In genomic region chr4:126083021-126083420, GRCm38 (mm10) we compare ENCODE assay signal across 25 mouse cellular contexts. TPM values are rescaled to one million over a fixed set of nuclear protein-coding genes. Genes with fewer than 3 reads are reported as not detected.
A peak's percentile ranks its signal among the peaks of the same experiment; 100 is the strongest.
DNase-seq lines count a peak whose midpoint lies in the region; ATAC-seq and TF ChIP-seq lines count a peak whose summit lies in the region.
"Had no signal": no experiment of that assay in that cellular context is flagged by ENCODE, and none has a peak within 500 bp of the region (broad histone marks: within the 10 kb centered on the region; RNA-seq: fewer than 3 reads in every experiment).

No protein-coding gene starts in this region.

- H3K27me3 ChIP-seq in intestine, embryonic 15.5 days (replicated peaks) = no peaks in the 10 kb centered on the region
- H3K27me3 ChIP-seq in intestine, postnatal 0 days (replicated peaks; ENCODE audit: control insufficient read depth, insufficient read depth, low read length) = no peaks in the 10 kb centered on the region
- no peaks in the 10 kb centered on the region for H3K27me3 ChIP-seq in MEL (ENCODE audit: control insufficient read depth in 1 of 2, insufficient read depth in 2 of 2, low read length in 2 of 2)
- H3K27me3 ChIP-seq in stomach, postnatal 0 days (ENCODE audit: control insufficient read depth, insufficient read depth, low read length) = no peaks in the 10 kb centered on the region
- no peaks in the 10 kb centered on the region for H3K27me3 ChIP-seq in midbrain, postnatal 0 days (ENCODE audit: insufficient read depth, low read length)
- H3K27me3 ChIP-seq: CH12.LX; embryonic facial prominence, embryonic 15.5 days; heart, embryonic 13.5 days; hindbrain, embryonic 13.5 days had no signal

- DNase-seq in MEL (ENCODE audit: low read depth, low spot score) = peak; percentile 76
- no peak for DNase-seq in stomach, postnatal 0 days (ENCODE audit: low spot score)
- no peak for DNase-seq in kidney, adult 18-20 months
- no peak for DNase-seq in midbrain, postnatal 0 days (ENCODE audit: low spot score)
- no peak for DNase-seq in adrenal gland, postnatal 14 days
- DNase-seq: adrenal gland, postnatal 36 days; cerebellum, adult 2 months; cerebellum, postnatal 10 days; embryo, embryonic 11 days; gastrocnemius, postnatal 25 days; heart, adult 11 months; heart, postnatal 4 days had no signal

- WGBS in intestine, embryonic 15.5 days = 81% methylated on average over 9 of the region's 9 CpGs
- 74% methylated on average over 9 of the region's 9 CpGs for WGBS in intestine, postnatal 0 days
- 84% methylated on average over 9 of the region's 9 CpGs for WGBS in stomach, postnatal 0 days
- 96% methylated on average over 9 of the region's 9 CpGs for WGBS in midbrain, postnatal 0 days

- TF ChIP-seq RAD21 in MEL (IDR thresholded peaks at IDR 0.05; ENCODE audit: low read depth, low read length) = no peak

- TF ChIP-seq CTCF in intestine, postnatal 0 days (IDR thresholded peaks at IDR 0.05; ENCODE audit: low read depth) = no peak
- TF ChIP-seq CTCF in MEL (IDR thresholded peaks at IDR 0.05 in 2 of 3, conservative IDR thresholded peaks at IDR 0.05 in 1 of 3; ENCODE audit: control insufficient read depth in 1 of 3, insufficient read depth in 1 of 3, low read depth in 2 of 3, low read length in 3 of 3, poor library complexity in 1 of 3, severe bottlenecking in 1 of 3) = no peak
- TF ChIP-seq CTCF in stomach, postnatal 0 days (IDR thresholded peaks at IDR 0.05; ENCODE audit: low read depth) = no peak
- no peak for TF ChIP-seq CTCF in midbrain, postnatal 0 days (IDR thresholded peaks at IDR 0.05)

- H3K79me2 ChIP-seq in MEL (ENCODE audit: control insufficient read depth, insufficient read depth, low read length, poor library complexity) = no peaks in the 10 kb centered on the region

- no peak overlapping the region for H3K9ac ChIP-seq in intestine, embryonic 15.5 days
- H3K9ac ChIP-seq in intestine, postnatal 0 days (ENCODE audit: low read depth, low read length) = no peak overlapping the region
- H3K9ac ChIP-seq in MEL (ENCODE audit: control insufficient read depth, low read depth, low read length, poor library complexity, severe bottlenecking) = no peak overlapping the region
- H3K9ac ChIP-seq in stomach, postnatal 0 days (ENCODE audit: low read length) = no peak overlapping the region
- no peak overlapping the region for H3K9ac ChIP-seq in midbrain, postnatal 0 days (replicated peaks; ENCODE audit: low read length, poor library complexity, severe bottlenecking)
- H3K9ac ChIP-seq: embryonic facial prominence, embryonic 15.5 days; heart, embryonic 13.5 days; hindbrain, embryonic 13.5 days had no signal

- no peaks in the 10 kb centered on the region for H3K9me3 ChIP-seq in intestine, embryonic 15.5 days
- H3K9me3 ChIP-seq in intestine, postnatal 0 days (ENCODE audit: control insufficient read depth) = 0 out of 2 replicates have a peak, but pooled peaks cover 2% of the 10 kb centered on the region
- no peaks in the 10 kb centered on the region for H3K9me3 ChIP-seq in MEL (replicated peaks; ENCODE audit: insufficient read depth, low read length)
- no peaks in the 10 kb centered on the region for H3K9me3 ChIP-seq in stomach, postnatal 0 days (ENCODE audit: control insufficient read depth, low read length)
- no peaks in the 10 kb centered on the region for H3K9me3 ChIP-seq in midbrain, postnatal 0 days (ENCODE audit: low read length)
- H3K9me3 ChIP-seq: embryonic facial prominence, embryonic 15.5 days; forebrain, embryonic 10.5 days; G1E; heart, embryonic 13.5 days; hindbrain, embryonic 13.5 days had no signal

- no peaks in the 10 kb centered on the region for H3K36me3 ChIP-seq in intestine, embryonic 15.5 days
- H3K36me3 ChIP-seq in intestine, postnatal 0 days (ENCODE audit: control insufficient read depth, insufficient read depth) = no peaks in the 10 kb centered on the region
- peaks cover 0 to 8% of the 10 kb centered on the region in 2 experiments; a peak in 2 of 4 replicates for H3K36me3 ChIP-seq in MEL (ENCODE audit: control insufficient read depth in 1 of 2, insufficient read depth in 2 of 2, low read length in 2 of 2)
- 0 out of 2 replicates have a peak, but pooled peaks cover 2% of the 10 kb centered on the region for H3K36me3 ChIP-seq in stomach, postnatal 0 days (ENCODE audit: control insufficient read depth, insufficient read depth, low read length)
- H3K36me3 ChIP-seq in midbrain, postnatal 0 days (ENCODE audit: insufficient read depth, low read length) = peaks cover 26% of the 10 kb centered on the region
- H3K36me3 ChIP-seq: G1E had no signal

- peak; percentile 24 to 66 for TF ChIP-seq EP300 in MEL (IDR thresholded peaks at IDR 0.05; ENCODE audit: low read depth in 1 of 2, low read length in 2 of 2)
- no peak for TF ChIP-seq EP300 in stomach, postnatal 0 days (optimal IDR thresholded peaks at IDR 0.05)

- H3K4me3 ChIP-seq in intestine, embryonic 15.5 days (replicated peaks) = no peak overlapping the region
- no peak overlapping the region for H3K4me3 ChIP-seq in intestine, postnatal 0 days (ENCODE audit: low read depth, low read length)
- H3K4me3 ChIP-seq in MEL (ENCODE audit: control insufficient read depth in 1 of 2, insufficient read depth in 1 of 2, low read depth in 2 of 2, low read length in 2 of 2) = no peak overlapping the region
- H3K4me3 ChIP-seq in stomach, postnatal 0 days (ENCODE audit: low read depth, low read length) = no peak overlapping the region
- H3K4me3 ChIP-seq in midbrain, postnatal 0 days (ENCODE audit: low read depth, low read length) = no peak overlapping the region
- H3K4me3 ChIP-seq: embryonic facial prominence, embryonic 15.5 days; erythroblast, embryonic 14.5 days; forebrain, embryonic 10.5 days; heart, embryonic 13.5 days; hindbrain, embryonic 13.5 days had no signal

- no peaks in the 10 kb centered on the region; the same call in 1 of the 2 replicates for H3K4me1 ChIP-seq in intestine, embryonic 15.5 days (replicated peaks)
- no peaks in the 10 kb centered on the region for H3K4me1 ChIP-seq in intestine, postnatal 0 days (replicated peaks; ENCODE audit: control insufficient read depth, insufficient read depth, low read length)
- peaks cover 7 to 23% of the 10 kb centered on the region in 2 experiments for H3K4me1 ChIP-seq in MEL (ENCODE audit: control insufficient read depth in 1 of 2, insufficient read depth in 2 of 2, low read length in 2 of 2)
- H3K4me1 ChIP-seq in stomach, postnatal 0 days (replicated peaks; ENCODE audit: control insufficient read depth, insufficient read depth) = no peaks in the 10 kb centered on the region
- H3K4me1 ChIP-seq in midbrain, postnatal 0 days (ENCODE audit: insufficient read depth, low read length) = no peaks in the 10 kb centered on the region
- H3K4me1 ChIP-seq: hindbrain, embryonic 13.5 days had no signal

- no peak overlapping the region for H3K27ac ChIP-seq in intestine, embryonic 15.5 days
- no peak overlapping the region for H3K27ac ChIP-seq in intestine, postnatal 0 days (ENCODE audit: low read depth, low read length)
- peak overlapping the region; percentile 36; the same call in 1 of the 2 replicates for H3K27ac ChIP-seq in MEL (ENCODE audit: control insufficient read depth, low read depth, low read length)
- no peak overlapping the region for H3K27ac ChIP-seq in stomach, postnatal 0 days (replicated peaks)
- no peak overlapping the region for H3K27ac ChIP-seq in midbrain, postnatal 0 days (ENCODE audit: low read depth, low read length)
- H3K27ac ChIP-seq: embryonic facial prominence, embryonic 15.5 days; forebrain, embryonic 10.5 days; heart, embryonic 13.5 days; hindbrain, embryonic 13.5 days; hindbrain, postnatal 0 days had no signal

- peak; percentile 27; the same call in 1 of the 2 replicates for ATAC-seq in intestine, embryonic 15.5 days
- ATAC-seq in intestine, postnatal 0 days = no peak
- peak; percentile 42 for ATAC-seq in megakaryocyte, adult 5-6 weeks (ENCODE audit: poor library complexity, severe bottlenecking)
- peak; percentile 41; the same call in 1 of the 2 replicates for ATAC-seq in stomach, postnatal 0 days (ENCODE audit: low FRiP score, low TSS enrichment)
- no peak for ATAC-seq in midbrain, postnatal 0 days (ENCODE audit: low FRiP score)
- ATAC-seq: activated CD4-positive, CD25-positive, alpha-beta regulatory T cell, adult 4 months; forebrain, embryonic 16.5 days; hindbrain, postnatal 0 days had no signal

- TF ChIP-seq POLR2A in MEL (IDR thresholded peaks at IDR 0.05; ENCODE audit: control insufficient read depth in 1 of 2, insufficient read depth in 1 of 2, low read depth in 1 of 2, low read length in 2 of 2, poor library complexity in 1 of 2) = no peak

- H3K4me2 ChIP-seq in intestine, embryonic 15.5 days (replicated peaks) = no peak overlapping the region
- no peak overlapping the region for H3K4me2 ChIP-seq in intestine, postnatal 0 days (replicated peaks; ENCODE audit: low read depth)
- H3K4me2 ChIP-seq in stomach, postnatal 0 days (replicated peaks; ENCODE audit: low read depth) = no peak overlapping the region
- H3K4me2 ChIP-seq in midbrain, postnatal 0 days (ENCODE audit: low read depth, low read length, poor library complexity, severe bottlenecking) = no peak overlapping the region
- H3K4me2 ChIP-seq: embryonic facial prominence, embryonic 15.5 days; heart, embryonic 13.5 days; hindbrain, embryonic 13.5 days had no signal

RNA-seq across cellular contexts. Expression of gene Lsm10, which starts 13.4 kb away (rescaled TPM):
- polyA plus RNA-seq in intestine, embryonic 15.5 days (2015; fragmentation: Nextera tagmentation; extraction: Ambion mirVana) = 55.3 TPM in 2 replicates
- polyA plus RNA-seq in intestine, postnatal 0 days (2015; fragmentation: Nextera tagmentation; extraction: Ambion mirVana) = 49.0 and 50.4 TPM in 2 replicates
- 33.9 and 35.0 TPM in 2 replicates for total RNA-seq in MEL (2012; rRNA removed)
- polyA plus RNA-seq in MEL (2012; ENCODE audit: insufficient read depth in 1 of 2, insufficient read length in 2 of 2, low read depth in 1 of 2, low replicate concordance in 2 of 2, missing spikeins in 1 of 2) = 10 to 100 TPM in 1 of 2 experiments, not detected in 1; 49.6 TPM
- total RNA-seq in megakaryocyte, adult 5-6 weeks (2015) = 47.3 and 54.9 TPM in 2 replicates
- total RNA-seq in megakaryocyte, adult 5-6 weeks (2017) = 19.3 and 21.7 TPM in 2 replicates
- polyA plus RNA-seq in stomach, postnatal 0 days (2015; fragmentation: Nextera tagmentation; extraction: Ambion mirVana) = 41.8 and 46.5 TPM in 2 replicates
- 27.0 and 28.6 TPM in 2 replicates for total RNA-seq in midbrain, postnatal 0 days (2014; rRNA removed)
- 47.7 and 49.3 TPM in 2 replicates for polyA plus RNA-seq in midbrain, postnatal 0 days (2015; fragmentation: Nextera tagmentation; extraction: Ambion mirVana)
- 17.9 and 20.6 TPM in 2 replicates for total RNA-seq in adrenal gland, postnatal 14 days (2021)

RNA-seq across cellular contexts. Expression of gene Stk40, which starts 20.7 kb away (rescaled TPM):
- 29.5 and 32.1 TPM in 2 replicates for polyA plus RNA-seq in intestine, embryonic 15.5 days (2015; fragmentation: Nextera tagmentation; extraction: Ambion mirVana)
- polyA plus RNA-seq in intestine, postnatal 0 days (2015; fragmentation: Nextera tagmentation; extraction: Ambion mirVana) = 14.5 and 14.6 TPM in 2 replicates
- 16.8 and 30.4 TPM in 2 replicates for total RNA-seq in MEL (2012; rRNA removed)
- 100 to 1,000 TPM in 1 of 2 experiments, 10 to 100 TPM in 1; 79.4 to 270 TPM for polyA plus RNA-seq in MEL (2012; ENCODE audit: insufficient read depth in 1 of 2, insufficient read length in 2 of 2, low read depth in 1 of 2, low replicate concordance in 2 of 2, missing spikeins in 1 of 2)
- total RNA-seq in megakaryocyte, adult 5-6 weeks (2015) = 20.8 and 21.4 TPM in 2 replicates
- 22.5 and 32.8 TPM in 2 replicates for total RNA-seq in megakaryocyte, adult 5-6 weeks (2017)
- polyA plus RNA-seq in stomach, postnatal 0 days (2015; fragmentation: Nextera tagmentation; extraction: Ambion mirVana) = 17.3 and 20.2 TPM in 2 replicates
- total RNA-seq in midbrain, postnatal 0 days (2014; rRNA removed) = 18.0 and 21.2 TPM in 2 replicates
- 16.9 and 17.4 TPM in 2 replicates for polyA plus RNA-seq in midbrain, postnatal 0 days (2015; fragmentation: Nextera tagmentation; extraction: Ambion mirVana)
- 39.2 and 48.2 TPM in 2 replicates for total RNA-seq in adrenal gland, postnatal 14 days (2021)

RNA-seq across cellular contexts. Expression of gene Oscp1, which starts 24.7 kb away (rescaled TPM):
- polyA plus RNA-seq in intestine, embryonic 15.5 days (2015; fragmentation: Nextera tagmentation; extraction: Ambion mirVana) = 8.9 and 11.0 TPM in 2 replicates
- 2.7 and 3.5 TPM in 2 replicates for polyA plus RNA-seq in intestine, postnatal 0 days (2015; fragmentation: Nextera tagmentation; extraction: Ambion mirVana)
- 4.2 and 5.7 TPM in 2 replicates for total RNA-seq in MEL (2012; rRNA removed)
- polyA plus RNA-seq in MEL (2012; ENCODE audit: insufficient read depth in 1 of 2, insufficient read length in 2 of 2, low read depth in 1 of 2, low replicate concordance in 2 of 2, missing spikeins in 1 of 2) = 1 to 10 TPM in 1 of 2 experiments, not detected in 1; 7.6 TPM
- total RNA-seq in megakaryocyte, adult 5-6 weeks (2015) = 0.75 and 0.83 TPM in 2 replicates
- 4.0 and 5.7 TPM in 2 replicates for total RNA-seq in megakaryocyte, adult 5-6 weeks (2017)
- polyA plus RNA-seq in stomach, postnatal 0 days (2015; fragmentation: Nextera tagmentation; extraction: Ambion mirVana) = 3.6 and 5.1 TPM in 2 replicates
- total RNA-seq in midbrain, postnatal 0 days (2014; rRNA removed) = 19.1 and 34.3 TPM in 2 replicates
- 47.7 and 50.2 TPM in 2 replicates for polyA plus RNA-seq in midbrain, postnatal 0 days (2015; fragmentation: Nextera tagmentation; extraction: Ambion mirVana)
- total RNA-seq in adrenal gland, postnatal 14 days (2021) = 5.2 and 5.8 TPM in 2 replicates
- polyA plus RNA-seq: erythroblast, embryonic 14.5 days had no signal

RNA-seq across cellular contexts. Expression of gene Mrps15, which starts 36.3 kb away (rescaled TPM):
- 142 and 166 TPM in 2 replicates for polyA plus RNA-seq in intestine, embryonic 15.5 days (2015; fragmentation: Nextera tagmentation; extraction: Ambion mirVana)
- polyA plus RNA-seq in intestine, postnatal 0 days (2015; fragmentation: Nextera tagmentation; extraction: Ambion mirVana) = 91.5 and 95.0 TPM in 2 replicates
- 91.5 and 92.9 TPM in 2 replicates for total RNA-seq in MEL (2012; rRNA removed)
- polyA plus RNA-seq in MEL (2012; ENCODE audit: insufficient read depth in 1 of 2, insufficient read length in 2 of 2, low read depth in 1 of 2, low replicate concordance in 2 of 2, missing spikeins in 1 of 2) = 100 to 1,000 TPM in 1 of 2 experiments, not detected in 1; 157 TPM
- total RNA-seq in megakaryocyte, adult 5-6 weeks (2015) = 120 and 147 TPM in 2 replicates
- 64.5 and 68.3 TPM in 2 replicates for total RNA-seq in megakaryocyte, adult 5-6 weeks (2017)
- polyA plus RNA-seq in stomach, postnatal 0 days (2015; fragmentation: Nextera tagmentation; extraction: Ambion mirVana) = 81.9 and 90.0 TPM in 2 replicates
- 53.8 and 73.2 TPM in 2 replicates for total RNA-seq in midbrain, postnatal 0 days (2014; rRNA removed)
- 137 and 151 TPM in 2 replicates for polyA plus RNA-seq in midbrain, postnatal 0 days (2015; fragmentation: Nextera tagmentation; extraction: Ambion mirVana)
- total RNA-seq in adrenal gland, postnatal 14 days (2021) = 77.6 and 79.9 TPM in 2 replicates

RNA-seq across cellular contexts. Expression of gene Csf3r, which starts 58.7 kb away (rescaled TPM):
- 0.85 and 1.1 TPM in 2 replicates for polyA plus RNA-seq in intestine, embryonic 15.5 days (2015; fragmentation: Nextera tagmentation; extraction: Ambion mirVana)
- polyA plus RNA-seq in intestine, postnatal 0 days (2015; fragmentation: Nextera tagmentation; extraction: Ambion mirVana) = 0.26 and 0.40 TPM in 2 replicates
- total RNA-seq in MEL (2012; rRNA removed) = not detected in 2 replicates
- under 1 TPM in 1 of 2 experiments, not detected in 1; 0.06 TPM for polyA plus RNA-seq in MEL (2012; ENCODE audit: insufficient read depth in 1 of 2, insufficient read length in 2 of 2, low read depth in 1 of 2, low replicate concordance in 2 of 2, missing spikeins in 1 of 2)
- total RNA-seq in megakaryocyte, adult 5-6 weeks (2015) = 214 and 215 TPM in 2 replicates
- total RNA-seq in megakaryocyte, adult 5-6 weeks (2017) = 103 and 121 TPM in 2 replicates
- polyA plus RNA-seq in stomach, postnatal 0 days (2015; fragmentation: Nextera tagmentation; extraction: Ambion mirVana) = 0.17 and 0.22 TPM in 2 replicates
- total RNA-seq in midbrain, postnatal 0 days (2014; rRNA removed) = 0.24 and 2.2 TPM in 2 replicates
- polyA plus RNA-seq in midbrain, postnatal 0 days (2015; fragmentation: Nextera tagmentation; extraction: Ambion mirVana) = 0.34 and 0.60 TPM in 2 replicates
- 1.3 and 2.1 TPM in 2 replicates for total RNA-seq in adrenal gland, postnatal 14 days (2021)
- total RNA-seq: CH12.LX had no signal

Comparison
In these comparisons a context has a peak if more than half of its experiments do, and no peak if none do; other contexts are left out.
1. ATAC-seq: peak in intestine, embryonic 15.5 days (single experiment), megakaryocyte, adult 5-6 weeks (single experiment) and stomach, postnatal 0 days (single experiment); none in intestine, postnatal 0 days (single experiment) and midbrain, postnatal 0 days (single experiment).